Mouse (Mus musculus): ENCODE measurements at regions not wholly inside any gene's neighbourhood (a gene's known extent, or its start where the extent isn't known, plus 50 kb on each side); places are given as distances from the start of the nearest gene placed in this dataset. TPM values are rescaled to one million over a fixed set of nuclear protein-coding genes. Genes with fewer than 3 reads are reported as not detected.

GRCm38 (mm10) chr4:93412695-93413094 lies 77.4 kb upstream of the Tusc1 start:
- no peak for ATAC-seq (ENCODE audit: low FRiP score)

GRCm38 (mm10) chr4:93406876-93407275 lies 71.6 kb upstream of the Tusc1 start:
- no peak for TF ChIP-seq CTCF (IDR thresholded peaks at IDR 0.05)
- no peak for ATAC-seq (ENCODE audit: low FRiP score)
- no peak overlapping the region for H3K27ac ChIP-seq (ENCODE audit: low read depth, low read length)
- H3K27me3 ChIP-seq (ENCODE audit: insufficient read depth, low read length) = no peaks in the 10 kb centered on the region
- 41% methylated on average over 2 of the region's 2 CpGs for WGBS
- H3K9ac ChIP-seq (replicated peaks; ENCODE audit: low read length, poor library complexity, severe bottlenecking) = no peak overlapping the region
- H3K9me3 ChIP-seq (ENCODE audit: low read length) = no peaks in the 10 kb centered on the region
- H3K4me3 ChIP-seq (ENCODE audit: low read depth, low read length) = no peak overlapping the region
- no peak overlapping the region for H3K4me2 ChIP-seq (ENCODE audit: low read depth, low read length, poor library complexity, severe bottlenecking)
- H3K36me3 ChIP-seq (ENCODE audit: insufficient read depth, low read length) = no peaks in the 10 kb centered on the region
- no peaks in the 10 kb centered on the region for H3K4me1 ChIP-seq (ENCODE audit: insufficient read depth, low read length)
- DNase-seq (ENCODE audit: low spot score) = no peak

More at GRCm38 (mm10) chr4:93412695-93413094, 77.4 kb upstream of the Tusc1 start:
- no peak overlapping the region for H3K27ac ChIP-seq (ENCODE audit: low read depth, low read length)
- H3K4me3 ChIP-seq (ENCODE audit: low read depth, low read length) = no peak overlapping the region
- H3K4me2 ChIP-seq (ENCODE audit: low read depth, low read length, poor library complexity, severe bottlenecking) = no peak overlapping the region
- no peaks in the 10 kb centered on the region for H3K27me3 ChIP-seq (ENCODE audit: insufficient read depth, low read length)
- no peaks in the 10 kb centered on the region for H3K9me3 ChIP-seq (ENCODE audit: low read length)
- H3K9ac ChIP-seq (replicated peaks; ENCODE audit: low read length, poor library complexity, severe bottlenecking) = no peak overlapping the region
- no peaks in the 10 kb centered on the region for H3K4me1 ChIP-seq (ENCODE audit: insufficient read depth, low read length)
- no peak for DNase-seq (ENCODE audit: low spot score)
- no peaks in the 10 kb centered on the region for H3K36me3 ChIP-seq (ENCODE audit: insufficient read depth, low read length)
- no peak for TF ChIP-seq CTCF (IDR thresholded peaks at IDR 0.05)

- DNase-seq (ENCODE audit: low spot score) = no peak
- Histone ChIP-seq H3K9ac (replicated peaks; ENCODE audit: low read length, poor library complexity, severe bottlenecking) (no peak overlapping the region), H3K9me3 (ENCODE audit: low read length) (no peaks in the 10 kb centered on the region), H3K27ac (ENCODE audit: low read depth, low read length) (no peak overlapping the region), H3K4me3 (ENCODE audit: low read depth, low read length) (no peak overlapping the region), H3K36me3 (ENCODE audit: insufficient read depth, low read length) (no peaks in the 10 kb centered on the region), H3K4me2 (ENCODE audit: low read depth, low read length, poor library complexity, severe bottlenecking) (no peak overlapping the region), H3K4me1 (ENCODE audit: insufficient read depth, low read length) (no peaks in the 10 kb centered on the region), H3K27me3 (ENCODE audit: insufficient read depth, low read length) (no peaks in the 10 kb centered on the region)
- TF ChIP-seq CTCF (IDR thresholded peaks at IDR 0.05) = no peak
- no peak for ATAC-seq (ENCODE audit: low FRiP score)
Measured at GRCm38 (mm10) chr4:93400579-93400978, 65.3 kb upstream of the Tusc1 start.

Small RNA genes in the stretch of these regions (microRNA-seq; reads per million reads assigned to microRNA genes)
- gene Gm22619 (ENCODE audit: borderline number of aligned reads) = not detected

Data from midbrain, postnatal 0 days (tissue).